Mouse (Mus musculus) cortical plate, adult 2 months (tissue): ENCODE results near the gene Gm4981. TPM values are rescaled to one million over a fixed set of nuclear protein-coding genes. Genes with fewer than 3 reads are reported as not detected.
"Not testable (repeated sequence)": the region's sequence is repeated elsewhere in the genome, so short reads cannot be mapped to it uniquely, and the experiment has no call there.

Experiments used
- H3K27ac ChIP-seq: fragments of 200-500 bp; 2 replicates; pipeline ENCODE4 v1.5.1; 2012; ENCODE audit warnings: low read length, control low read depth, inconsistent platforms; ENCODE audit not compliant: insufficient read depth
- H3K4me1 ChIP-seq: fragments of 200-500 bp; 2 replicates; pipeline ENCODE4 v1.6.1; 2011; ENCODE audit warnings: low read length; ENCODE audit not compliant: control insufficient read depth, insufficient read depth
- H3K4me3 ChIP-seq: fragments of 200-500 bp; 2 replicates; pipeline ENCODE4 v1.5.1; 2011; ENCODE audit warnings: mild to moderate bottlenecking, low read length, control low read depth; ENCODE audit not compliant: insufficient read depth
- CTCF ChIP-seq: fragments of 200-500 bp; IDR thresholded peaks from 2 replicates; pipeline ENCODE4 v1.5.1; 2011; ENCODE audit warnings: mild to moderate bottlenecking, control low read depth, low read length; ENCODE audit not compliant: insufficient read depth; ENCODE audit errors: extremely low read depth
- POLR2A ChIP-seq: fragments of 200-500 bp; IDR thresholded peaks from 2 replicates; pipeline ENCODE4 v1.6.1; 2011; ENCODE audit warnings: mild to moderate bottlenecking, low read length, control low read depth; ENCODE audit not compliant: insufficient read depth; ENCODE audit errors: extremely low read depth
- polyA plus RNA-seq: library from polyadenylated mRNA; depleted of rRNA; stranded (reverse); fragments of >200 nt; gene quantifications from 2 replicates; pipeline ENCODE4 v1.2.3, GENCODE M21; 2012; rRNA removed

The Gm4981 gene
- polyA plus RNA-seq, result 0.06 and 0.08 TPM in 2 replicates

DNA sequence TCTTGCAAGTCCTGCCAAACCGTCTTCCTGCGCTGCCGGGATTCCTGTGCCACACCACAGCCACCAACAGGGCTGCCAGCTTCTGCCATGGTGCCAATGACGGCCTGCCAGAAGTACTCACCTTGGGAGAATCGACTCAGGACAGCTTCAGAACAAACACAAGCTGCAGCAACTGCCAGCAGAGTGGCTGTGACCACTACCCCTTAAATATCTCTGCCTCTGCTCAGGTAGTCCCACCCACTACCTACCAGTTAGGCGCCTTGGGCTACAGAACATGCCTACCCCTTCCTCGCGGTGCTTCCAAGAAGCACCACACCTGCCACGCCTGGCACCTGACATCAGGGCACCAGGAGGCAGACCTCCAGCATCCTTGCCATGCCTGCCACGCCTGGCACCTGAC, at the start of gene Gm4981:
Gene Gm4981, minus strand, starts transcription at position 89 of the 400 bp plus-strand sequence.
- no peak within 1 kb of the TSS for H3K27ac ChIP-seq
- no peaks in the 10 kb centered on the region for H3K4me1 ChIP-seq
- TF ChIP-seq CTCF (no peak), POLR2A (no peak)
- H3K4me3 ChIP-seq, result no peak within 1 kb of the TSS

DNA sequence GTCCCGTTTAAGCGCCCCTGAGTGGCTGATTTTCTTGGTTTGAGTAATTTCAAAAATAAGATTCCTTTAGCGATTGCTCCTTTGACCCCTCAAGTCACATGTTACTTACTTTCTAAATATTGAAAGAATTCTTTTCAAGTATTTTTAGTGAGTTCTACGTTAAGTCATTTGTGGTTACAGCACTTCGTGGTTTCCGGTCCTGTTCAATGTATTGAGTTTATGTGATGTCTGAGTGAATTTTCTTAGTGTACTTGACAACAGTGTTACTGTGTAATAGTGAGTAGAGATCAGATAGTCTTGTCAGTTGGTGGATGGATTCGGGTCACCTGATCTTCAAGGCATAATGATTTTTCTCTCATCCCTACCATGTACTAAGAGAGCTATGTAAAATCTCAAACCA, 45.7 kb upstream of the Gm4981 start:
- no peak overlapping the region for H3K4me3 ChIP-seq
- no peaks in the 10 kb centered on the region for H3K4me1 ChIP-seq
- H3K27ac ChIP-seq, result no peak overlapping the region
- no peak for TF ChIP-seq POLR2A
- no peak for TF ChIP-seq CTCF

DNA sequence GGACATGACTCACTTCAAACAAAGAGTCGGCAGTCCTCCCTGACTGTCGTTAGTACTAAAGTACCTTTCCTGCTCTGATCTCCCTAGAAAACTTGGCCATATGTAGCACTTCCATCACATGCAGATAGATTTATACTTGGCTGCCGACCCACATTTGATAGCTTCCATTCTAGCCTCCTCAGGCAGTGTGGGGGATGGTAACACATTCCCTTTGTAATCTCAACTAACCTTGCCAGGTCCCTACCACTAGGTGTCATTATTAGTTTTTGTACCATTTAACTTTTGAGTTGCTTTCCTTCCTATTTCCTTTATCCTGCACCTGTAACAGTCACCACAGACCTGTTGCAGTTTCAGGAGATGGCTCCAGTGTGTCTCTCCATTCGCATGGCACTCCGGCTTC, 22.0 kb upstream of the Gm4981 start:
- TF ChIP-seq POLR2A (no peak), CTCF (no peak)
- H3K4me3 ChIP-seq, result no peak overlapping the region
- peaks cover 2% of the 10 kb centered on the region; the same call in 1 of the 2 replicates for H3K4me1 ChIP-seq
- H3K27ac ChIP-seq, result no peak overlapping the region

DNA sequence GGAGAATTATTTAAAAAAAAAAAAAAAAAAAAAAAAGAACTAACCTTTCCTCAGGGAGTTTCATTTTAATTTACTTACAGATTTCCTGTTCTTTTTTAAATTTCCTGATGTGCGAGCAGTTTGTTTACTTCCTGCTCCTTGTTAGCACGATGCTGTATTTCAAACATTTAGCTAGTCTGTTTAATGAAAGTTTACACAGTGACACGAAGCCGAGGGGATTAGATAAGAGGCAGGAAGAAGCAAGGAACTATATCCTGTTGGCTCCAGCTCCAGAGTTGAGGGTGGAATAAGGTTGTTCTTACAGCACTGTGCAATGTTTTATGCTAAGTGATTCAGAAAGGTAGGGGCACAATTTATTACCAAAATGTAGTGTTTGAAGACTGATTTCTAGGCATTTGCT, 19.5 kb upstream of the Gm4981 start:
- TF ChIP-seq POLR2A, result no peak
- TF ChIP-seq CTCF, result no peak
- Histone ChIP-seq H3K4me3 (peak overlapping the region; percentile 65), H3K27ac (no peak overlapping the region), H3K4me1 (peaks cover 2% of the 10 kb centered on the region; the same call in 1 of the 2 replicates)

DNA sequence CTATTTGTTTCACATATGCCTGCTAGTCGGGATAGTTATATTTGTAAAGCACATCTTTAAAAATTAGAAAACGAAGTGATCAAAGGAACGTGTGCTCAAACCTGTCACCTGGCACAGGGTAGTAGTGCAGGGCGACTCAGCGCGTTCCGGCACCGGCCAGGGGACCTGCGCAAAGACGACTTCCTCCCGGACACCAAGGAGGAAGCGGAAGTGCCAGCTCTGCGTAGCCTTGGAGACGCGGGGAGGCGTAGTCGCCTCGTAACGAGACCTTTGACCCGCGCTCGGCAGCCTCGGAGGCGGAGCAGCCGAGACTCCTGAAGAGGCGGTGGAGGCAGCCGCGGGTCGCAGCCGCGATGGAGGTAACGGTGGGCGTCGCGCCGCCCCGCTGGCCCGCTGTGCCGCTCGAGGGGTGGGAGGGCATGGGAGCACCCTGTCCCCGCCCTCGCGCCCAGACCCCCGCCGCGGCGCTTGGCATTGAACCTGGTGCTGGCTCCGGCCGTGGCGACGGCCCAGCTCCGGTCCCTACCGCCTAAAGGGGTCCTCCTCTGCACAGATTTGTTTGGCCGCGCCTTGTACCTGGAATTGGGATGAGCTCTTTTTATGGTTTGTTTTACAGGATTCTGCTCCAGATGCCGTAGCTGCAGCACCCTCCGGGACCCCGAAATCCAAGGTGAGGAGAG, 18.9 kb upstream of the Gm4981 start, which contains the start of gene Gcc2:
Gene Gcc2, plus strand, starts transcription at position 285 of the 680 bp plus-strand sequence.
- Histone ChIP-seq H3K27ac (peak within 1 kb of the TSS; percentile 36; the same call in 1 of the 2 replicates), H3K4me3 (peak within 1 kb of the TSS; percentile 65), H3K4me1 (peaks cover 2% of the 10 kb centered on the region; the same call in 1 of the 2 replicates)
- TF ChIP-seq POLR2A (peak; percentile 93), CTCF (no peak)

DNA sequence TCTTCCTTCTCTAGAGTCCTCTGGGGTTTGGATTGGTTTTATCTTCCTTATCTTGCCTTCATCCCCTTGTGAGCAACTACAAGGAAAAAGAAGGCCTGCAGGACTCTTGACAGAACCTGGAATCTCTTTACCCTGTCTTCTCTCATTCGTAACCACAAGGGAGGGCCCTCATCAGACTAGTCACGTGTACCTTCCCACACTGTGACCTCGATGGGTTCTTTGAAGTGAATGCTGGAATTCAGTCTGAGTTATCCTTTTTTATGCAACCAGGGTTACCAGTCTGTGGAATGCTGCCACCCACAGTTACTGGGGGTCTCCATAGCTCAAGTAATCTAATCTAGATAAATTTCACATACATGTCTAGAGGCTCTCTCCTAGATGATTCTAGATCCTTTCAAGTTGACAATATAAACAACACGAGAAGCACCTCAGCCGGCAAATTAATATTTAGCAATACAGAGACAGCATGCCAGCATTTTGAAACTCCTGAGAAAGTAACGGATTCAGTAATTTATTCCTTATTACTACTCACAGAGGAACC, 18.2 kb upstream of the Gm4981 start:
- Histone ChIP-seq H3K4me1 (peaks cover 2% of the 10 kb centered on the region; the same call in 1 of the 2 replicates), H3K27ac (no peak overlapping the region), H3K4me3 (peak overlapping the region; percentile 65)
- TF ChIP-seq CTCF (no peak), POLR2A (no peak)

DNA sequence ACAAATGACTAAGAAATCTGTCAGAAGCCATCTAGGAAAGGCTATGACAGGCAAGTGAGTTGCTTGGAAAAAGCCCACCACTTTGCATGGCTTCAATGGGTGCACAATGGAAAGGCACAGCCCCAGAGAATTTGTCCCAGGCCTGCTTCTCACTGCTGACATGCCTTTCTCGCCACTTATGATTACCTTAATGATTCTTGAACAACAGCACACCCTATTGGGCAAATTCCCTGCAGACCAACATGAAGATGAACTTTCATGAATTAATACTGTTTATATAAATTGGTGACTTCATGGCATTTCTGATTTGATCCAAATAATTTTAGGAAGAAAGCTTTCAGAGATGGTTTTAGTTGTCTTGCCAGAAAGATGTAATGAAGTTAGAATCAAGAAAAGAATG, 13.0 kb upstream of the Gm4981 start:
- TF ChIP-seq POLR2A, result no peak
- TF ChIP-seq CTCF, result no peak
- no peak overlapping the region for H3K27ac ChIP-seq
- H3K4me3 ChIP-seq, result no peak overlapping the region
- no peaks in the 10 kb centered on the region for H3K4me1 ChIP-seq

DNA sequence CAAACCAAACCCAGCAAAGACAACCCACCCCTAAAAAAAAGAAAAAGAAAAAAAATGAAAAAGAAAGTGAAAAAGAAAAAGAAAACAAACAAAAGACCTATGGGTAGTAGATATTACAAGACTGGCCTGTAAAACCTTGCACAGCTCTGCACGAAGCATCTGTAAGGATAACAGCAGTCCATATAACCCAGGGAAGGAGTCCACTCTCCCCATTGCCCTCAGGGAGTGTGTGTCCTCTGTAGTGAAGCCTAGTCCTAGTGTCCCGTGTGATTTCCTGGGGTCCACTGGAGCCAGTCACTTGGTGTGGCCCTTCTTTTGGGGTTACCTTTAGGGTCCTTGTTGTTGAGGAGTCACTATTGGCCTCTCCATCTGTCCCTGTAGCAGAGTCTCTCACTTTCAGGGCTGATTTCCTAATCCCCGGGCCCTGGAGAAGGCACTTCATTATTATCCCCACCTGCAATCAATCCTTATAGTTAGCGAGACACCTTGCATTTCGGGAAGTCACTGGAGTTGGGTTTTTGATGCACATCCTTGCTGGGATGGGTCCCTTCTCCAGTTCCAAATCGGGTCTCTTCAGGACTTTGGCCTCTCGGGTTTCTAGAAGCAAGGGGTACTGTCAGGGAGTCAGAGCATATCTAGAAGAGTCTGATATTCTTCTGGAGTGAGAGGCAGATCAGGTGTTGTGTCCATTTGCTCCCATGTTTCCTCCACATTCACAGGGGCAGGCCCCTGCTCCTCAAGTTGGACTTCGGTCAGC, 2.7 kb upstream of the Gm4981 start:
- H3K4me1 ChIP-seq, H3K4me3 ChIP-seq, H3K27ac ChIP-seq: not testable (repeated sequence)

DNA sequence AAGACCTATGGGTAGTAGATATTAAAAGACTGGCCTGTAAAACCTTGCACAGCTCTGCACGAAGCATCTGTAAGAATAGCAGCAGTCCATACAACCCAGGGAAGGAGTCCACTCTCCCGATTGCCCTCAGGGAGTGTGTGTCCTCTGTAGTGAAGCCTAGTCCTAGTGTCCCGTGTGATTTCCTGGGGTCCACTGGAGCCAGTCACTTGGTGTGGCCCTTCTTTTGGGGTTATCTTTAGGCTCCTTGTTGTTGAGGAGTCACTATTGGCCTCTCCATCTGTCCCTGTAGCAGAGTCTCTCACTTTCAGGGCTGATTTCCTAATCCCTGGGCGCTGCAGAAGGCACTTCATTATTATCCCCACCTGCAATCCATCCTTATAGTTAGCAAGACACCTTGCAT, 1.5 kb downstream of the Gm4981 start:
- not testable (repeated sequence) for H3K4me1 ChIP-seq, H3K27ac ChIP-seq, H3K4me3 ChIP-seq

DNA sequence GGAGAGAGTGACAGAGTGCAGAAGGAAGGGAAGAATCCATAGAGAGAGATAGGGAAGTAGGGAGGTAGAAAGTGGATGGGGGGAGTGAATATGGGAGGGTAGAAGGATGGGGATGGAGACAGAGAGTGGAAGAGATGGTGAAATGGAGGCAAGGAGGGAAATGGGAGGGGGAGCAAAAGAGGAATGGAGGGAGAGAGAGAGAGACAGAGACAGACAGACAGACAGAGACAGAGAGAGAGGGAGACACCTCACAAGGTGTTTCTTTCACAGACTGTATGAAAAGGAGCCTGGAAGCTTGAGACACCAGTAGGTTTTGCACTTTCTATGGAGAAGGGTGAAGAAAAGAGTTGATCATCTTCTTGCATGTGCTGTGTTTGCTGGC, 2.8 kb downstream of the Gm4981 start:
- H3K4me3 ChIP-seq, H3K4me1 ChIP-seq, H3K27ac ChIP-seq: not testable (repeated sequence)

DNA sequence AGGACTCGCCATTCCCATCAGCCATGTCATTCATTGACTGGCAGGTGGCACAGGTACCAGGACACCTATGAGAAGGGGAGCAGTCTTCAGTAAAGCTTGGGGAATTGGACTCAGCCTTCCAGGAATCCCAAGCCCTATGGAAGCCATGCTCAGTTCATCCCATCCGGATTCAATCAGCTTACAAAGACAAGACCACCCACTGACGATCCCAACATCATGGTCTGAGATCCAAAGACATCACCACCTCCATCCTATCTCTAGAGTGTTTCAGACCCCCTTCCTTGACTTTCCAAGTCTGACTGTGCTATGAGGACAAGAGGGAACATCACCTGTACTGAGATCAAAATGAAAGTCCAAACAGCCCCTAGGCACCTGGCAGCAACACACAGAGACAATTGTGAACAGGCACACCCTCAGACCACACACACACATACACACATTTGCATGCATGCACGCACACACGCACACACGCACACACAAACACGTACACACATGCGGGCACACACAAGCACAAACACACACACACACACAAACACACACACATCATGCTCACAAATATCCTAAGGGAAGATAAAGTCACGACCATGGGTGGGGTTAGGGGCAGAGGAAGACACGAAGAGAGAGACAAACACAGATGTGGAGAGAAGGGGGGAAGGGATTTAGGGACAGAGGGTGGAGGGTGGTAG, 3.3 kb downstream of the Gm4981 start:
- not testable (repeated sequence) for H3K4me1 ChIP-seq, H3K27ac ChIP-seq, H3K4me3 ChIP-seq

DNA sequence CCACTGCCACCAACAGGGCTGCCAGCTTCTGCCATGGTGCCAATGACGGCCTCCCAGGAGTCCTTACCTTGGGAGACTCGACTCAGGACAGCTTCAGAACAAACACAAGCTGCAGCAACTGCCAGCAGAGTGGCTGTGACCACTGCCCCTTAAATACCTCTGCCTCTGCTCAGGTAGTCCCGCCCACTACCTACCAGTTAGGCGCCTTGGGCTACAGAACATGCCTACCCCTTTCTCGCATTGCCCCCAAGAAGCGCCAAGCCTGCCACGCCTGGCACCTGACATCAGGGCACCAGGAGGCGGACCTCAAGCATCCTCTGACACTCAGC, 3.9 kb downstream of the Gm4981 start, which contains the start of gene Duxf3:
Gene Duxf3, minus strand, starts transcription at position 35 of the 329 bp plus-strand sequence.
- not testable (repeated sequence) for H3K27ac ChIP-seq, H3K4me1 ChIP-seq, H3K4me3 ChIP-seq

DNA sequence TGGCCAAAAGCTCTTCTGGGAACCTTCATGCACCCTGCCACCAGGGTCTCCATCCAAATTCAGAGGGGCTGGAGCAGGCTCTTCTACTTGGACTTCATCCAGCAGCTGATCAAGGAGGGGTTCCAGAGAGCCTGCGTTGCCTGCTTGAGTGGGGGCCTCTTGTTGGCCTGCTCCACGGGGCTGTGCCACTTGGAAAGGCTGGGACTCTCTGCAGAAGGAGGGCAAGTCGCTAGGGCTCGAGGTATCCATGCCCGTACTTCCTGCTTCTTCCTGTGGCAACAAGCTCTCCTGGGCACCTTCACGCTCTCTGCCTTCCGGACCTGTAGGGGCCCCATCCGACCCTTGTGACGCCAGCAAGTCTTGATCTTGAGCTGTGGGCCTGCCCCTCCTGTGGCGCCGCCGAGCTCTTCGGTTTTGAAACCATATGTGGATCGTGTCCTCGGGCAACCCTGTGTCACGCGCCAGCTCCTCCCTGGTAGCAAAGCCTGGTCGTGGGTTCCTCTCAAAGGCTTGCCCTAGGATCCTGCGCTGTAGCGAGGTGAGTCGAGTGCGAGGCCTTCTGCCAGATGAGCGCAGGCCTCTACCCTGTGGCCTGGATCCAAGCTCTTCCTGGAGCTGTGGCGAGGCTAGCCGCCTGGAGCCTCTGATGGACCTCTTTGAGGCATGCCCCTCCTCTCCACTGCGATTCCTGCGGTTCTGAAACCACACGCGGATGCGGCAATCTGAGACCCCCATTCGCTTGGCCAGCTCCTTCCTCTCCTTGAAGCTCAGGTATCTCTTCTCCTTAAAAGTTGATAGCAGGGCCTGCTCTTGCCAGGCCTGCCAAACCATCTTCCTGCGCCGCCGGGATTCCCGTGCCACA, 4.5 kb downstream of the Gm4981 start:
- not testable (repeated sequence) for H3K27ac ChIP-seq, H3K4me3 ChIP-seq, H3K4me1 ChIP-seq
